Mouse (Mus musculus) heart, postnatal 10 days (tissue): ENCODE data around the gene Aatk. TPM values are rescaled to one million over a fixed set of nuclear protein-coding genes. Genes with fewer than 3 reads are reported as not detected.

Experiments used
- DNase-seq, 2 experiments: peaks; one replicate each; pipeline ENCODE4 v3.0.0; 2021
- intact Hi-C: fragments of 180-260 bp; cut with DNase I; formaldehyde crosslinking; loops from one replicate; pipeline ENCODE4 v1.15.1; 2025
- total RNA-seq, 2 experiments: library from RNA; stranded (reverse); gene quantifications; 2 replicates each; pipeline ENCODE4 v1.2.3; 2021

Aatk gene
- total RNA-seq: 1 to 10 TPM; 5.6 to 7.7 TPM

DNA sequence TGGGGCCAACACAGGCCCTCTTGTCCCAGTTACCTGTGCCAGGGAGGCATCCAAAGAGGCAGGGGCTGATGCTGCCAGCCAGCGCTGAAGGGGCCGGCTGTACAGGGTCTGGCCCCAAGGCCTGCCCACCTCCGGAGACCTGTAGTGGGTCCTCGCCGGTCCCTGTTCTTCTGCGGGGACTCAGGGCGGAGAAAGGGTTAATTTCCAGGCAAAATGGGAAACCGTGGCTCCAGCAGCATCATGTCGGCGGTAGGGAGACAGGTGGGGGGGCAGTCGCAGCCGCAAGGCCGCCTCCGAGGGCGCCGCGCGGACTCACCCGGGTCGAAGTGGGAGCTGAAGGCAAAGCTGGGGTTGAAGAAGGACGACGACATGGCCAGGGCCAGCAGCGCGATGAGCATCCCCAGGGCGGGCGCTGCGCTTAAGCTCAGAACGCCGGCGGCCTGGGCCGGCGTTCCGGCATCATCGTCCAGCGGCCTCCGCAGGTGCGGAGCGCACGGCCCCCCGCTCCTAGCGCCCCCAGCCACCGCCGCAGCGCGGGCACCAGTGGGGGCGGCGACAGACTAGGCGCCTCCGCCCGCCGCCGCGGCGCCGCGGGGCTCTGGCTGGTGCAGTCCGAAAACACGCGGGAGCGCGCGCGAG is at the start of gene Aatk:
TSS of gene Aatk (minus strand) at position 615 of the 639 bp plus-strand sequence.
- intact Hi-C loops: no loop called here
- peak in 1 of 2 experiments; percentile 40 for DNase-seq

- no peak for DNase-seq
- intact Hi-C loops: no loop called here
Observed at GRCm38 (mm10) chr11:120092817-120093591, 46.0 kb upstream of the Aatk start.

DNA sequence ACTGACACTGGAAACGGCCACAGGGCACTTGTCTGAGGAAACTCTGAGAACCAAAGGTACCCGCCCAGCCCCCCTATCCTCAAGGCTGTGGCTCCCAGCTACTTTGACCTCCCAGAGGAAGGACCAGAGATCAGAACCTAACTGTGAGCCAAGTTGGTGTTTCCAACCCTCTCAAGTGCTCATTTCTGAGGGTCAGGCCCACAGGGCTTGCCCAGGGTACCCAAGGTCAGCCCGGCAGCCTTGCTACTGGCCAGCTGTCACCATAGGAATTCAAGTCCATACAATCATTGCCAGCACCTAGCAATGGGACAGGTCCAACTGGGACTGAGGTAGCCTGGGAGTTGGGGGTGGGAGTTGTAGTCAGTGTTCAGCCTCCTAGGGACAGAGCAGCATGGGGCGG is 43.7 kb upstream of the Aatk start:
- intact Hi-C loops: no loop called here
- no peak for DNase-seq

- peak; percentile 99 for DNase-seq
- intact Hi-C loops: no loop called here
Observed at GRCm38 (mm10) chr11:120086702-120087152, 39.8 kb upstream of the Aatk start, which contains the start of gene Cep131. Gene Cep131, minus strand, starts transcription at chr11:120086827.

- intact Hi-C loops: no loop called here
- DNase-seq: peak; percentile 56 to 63
Observed at GRCm38 (mm10) chr11:120085891-120086627, 39.1 kb upstream of the Aatk start.

GRCm38 (mm10) chr11:120080282-120080681 is 33.3 kb upstream of the Aatk start:
- DNase-seq: no peak
- intact Hi-C loops: no loop called here

GRCm38 (mm10) chr11:120076191-120076590 is 29.2 kb upstream of the Aatk start:
- intact Hi-C loops: no loop called here

GRCm38 (mm10) chr11:120072986-120073647 is 26.1 kb upstream of the Aatk start:
- DNase-seq: no peak
- intact Hi-C loops: no loop called here

More at GRCm38 (mm10) chr11:120076191-120076590, 29.2 kb upstream of the Aatk start:
- DNase-seq: no peak

DNA sequence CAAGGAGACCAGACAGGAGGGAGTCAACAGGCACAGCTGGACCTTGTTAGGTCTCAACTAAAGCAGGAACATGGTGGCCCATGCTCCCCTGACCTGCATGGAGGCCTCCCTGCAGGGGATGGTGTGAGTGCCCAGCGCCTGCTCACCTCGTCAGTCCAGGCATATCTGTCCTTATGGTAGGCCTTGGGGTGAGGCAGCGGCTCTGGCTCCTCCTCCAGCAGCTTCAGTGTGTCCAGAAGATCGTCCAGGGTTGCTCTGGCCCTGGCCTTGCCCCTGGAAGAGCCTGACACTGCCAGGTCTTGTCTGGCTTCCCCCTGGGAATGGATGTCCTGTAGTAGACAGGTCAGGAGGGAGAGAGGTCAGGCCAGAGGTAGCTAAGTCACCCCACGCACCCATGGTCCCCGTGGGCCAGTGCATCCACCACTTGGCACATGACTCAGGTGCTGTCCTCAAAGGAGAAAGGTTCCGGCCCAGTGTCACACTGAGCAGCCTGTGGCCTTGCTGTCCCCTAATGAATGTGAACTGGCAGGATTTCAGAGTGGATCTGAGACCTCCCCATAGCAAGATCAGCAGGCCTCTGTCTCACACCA is 24.9 kb upstream of the Aatk start:
- no peak for DNase-seq
- intact Hi-C loops: no loop called here

DNA sequence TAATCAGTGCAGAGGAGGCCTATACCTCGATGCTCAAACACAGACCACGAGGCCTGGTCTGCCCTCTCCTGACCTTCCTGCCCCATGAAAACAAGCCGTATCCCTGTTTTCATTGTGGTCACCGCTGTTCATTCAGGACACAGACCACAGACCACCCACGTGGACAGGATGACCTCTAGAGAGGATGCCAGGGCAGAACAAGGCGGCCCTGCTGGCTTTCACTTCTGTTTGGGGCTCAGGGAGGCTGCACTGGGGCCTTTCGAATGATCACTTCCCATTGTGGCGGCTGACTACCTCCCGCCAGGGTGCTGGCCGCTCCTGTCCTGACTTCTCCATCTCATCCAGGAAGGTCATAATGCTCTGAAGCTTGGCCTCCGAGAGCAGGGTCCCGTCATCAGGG is 24.1 kb upstream of the Aatk start:
- no peak for DNase-seq
- intact Hi-C loops: no loop called here

DNA sequence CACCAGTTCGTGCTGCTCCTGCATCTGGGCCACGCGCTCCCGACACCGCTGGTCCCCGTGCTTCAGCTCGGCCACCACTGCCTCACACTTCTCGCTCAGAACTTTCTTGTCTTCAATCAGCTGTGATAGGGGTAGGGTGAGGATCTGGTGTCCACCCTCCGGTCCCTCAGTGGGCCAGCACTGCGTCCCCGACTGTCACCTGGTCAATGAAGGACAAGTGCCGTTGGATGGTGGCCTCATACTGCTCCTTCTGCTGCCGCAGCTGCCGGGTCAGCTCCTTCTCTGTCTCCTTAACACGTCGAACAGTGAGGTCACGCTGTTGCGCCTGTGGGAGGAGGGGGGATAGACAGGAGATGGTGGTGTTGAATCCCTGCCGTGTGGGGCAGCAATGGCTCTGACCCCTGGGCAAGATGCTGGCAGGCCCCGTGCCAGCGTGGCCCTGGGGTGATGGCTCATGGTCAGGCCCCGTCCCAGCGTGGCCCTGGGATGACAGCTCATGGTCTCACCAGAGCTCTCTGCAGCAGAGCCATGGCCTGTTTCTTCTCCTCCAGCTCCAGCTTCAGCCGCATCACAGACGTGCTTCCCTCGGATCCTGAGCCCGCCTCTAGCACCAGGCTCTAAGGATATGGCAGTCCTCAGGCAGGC is 23.4 kb upstream of the Aatk start:
- DNase-seq: no peak
- intact Hi-C loops: no loop called here

DNA sequence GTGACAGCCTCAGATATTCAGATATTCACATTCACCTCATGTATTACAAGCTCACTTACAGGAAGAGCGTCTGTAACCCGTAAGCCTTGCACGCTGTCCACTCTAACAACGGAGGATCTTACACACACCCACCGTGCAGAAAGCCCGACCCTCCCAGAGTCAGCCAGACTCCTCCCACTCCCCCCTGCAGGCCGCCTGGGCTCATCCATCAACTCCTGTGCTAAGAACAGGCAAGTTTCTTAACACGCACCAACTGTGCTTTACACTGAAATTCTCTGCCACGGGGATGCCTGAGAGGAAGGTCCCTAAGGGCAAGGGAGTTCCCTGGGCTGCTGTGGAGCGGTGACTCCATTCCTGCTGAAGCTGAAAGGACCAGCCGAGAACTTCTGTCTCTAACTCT is 22.3 kb upstream of the Aatk start:
- intact Hi-C loops: loop anchor here (5.0 kb wide), 1 partner anchor 57 kb away; no protein-coding TSS in a partner anchor
- DNase-seq: no peak

- DNase-seq: no peak
- intact Hi-C loops: loop anchor here (5.0 kb wide), 1 partner anchor 56 kb away; no protein-coding TSS in a partner anchor
Observed at GRCm38 (mm10) chr11:120067834-120068233, 20.9 kb upstream of the Aatk start.

GRCm38 (mm10) chr11:120065291-120065690 is 18.3 kb upstream of the Aatk start:
- intact Hi-C loops: loop anchor here (1.0 to 5.0 kb wide), 2 partner anchors 35 to 53 kb away; no protein-coding TSS in a partner anchor
- peak; percentile 52 to 77 for DNase-seq

DNA sequence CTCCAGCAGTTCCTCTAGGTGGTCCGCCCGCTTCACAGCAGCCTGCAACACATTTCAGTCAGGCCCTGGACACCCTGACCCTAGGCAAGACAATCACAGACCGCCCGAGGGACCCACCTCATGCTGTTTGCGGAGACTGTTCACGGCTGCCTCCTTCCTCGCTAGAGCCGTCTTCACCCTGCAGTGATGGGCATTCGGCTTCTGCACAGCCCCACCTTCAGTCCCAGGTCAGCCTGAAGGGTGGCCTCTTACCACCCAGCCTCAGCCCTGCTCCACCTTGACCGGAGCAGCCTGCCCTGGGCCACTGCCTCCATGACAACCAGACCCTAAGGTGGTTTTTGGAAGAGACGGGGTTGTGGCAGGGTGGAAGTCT is 17.7 kb upstream of the Aatk start:
- no peak for DNase-seq
- intact Hi-C loops: loop anchor here (1.0 to 5.0 kb wide), 2 partner anchors 34 to 52 kb away; no protein-coding TSS in a partner anchor

DNA sequence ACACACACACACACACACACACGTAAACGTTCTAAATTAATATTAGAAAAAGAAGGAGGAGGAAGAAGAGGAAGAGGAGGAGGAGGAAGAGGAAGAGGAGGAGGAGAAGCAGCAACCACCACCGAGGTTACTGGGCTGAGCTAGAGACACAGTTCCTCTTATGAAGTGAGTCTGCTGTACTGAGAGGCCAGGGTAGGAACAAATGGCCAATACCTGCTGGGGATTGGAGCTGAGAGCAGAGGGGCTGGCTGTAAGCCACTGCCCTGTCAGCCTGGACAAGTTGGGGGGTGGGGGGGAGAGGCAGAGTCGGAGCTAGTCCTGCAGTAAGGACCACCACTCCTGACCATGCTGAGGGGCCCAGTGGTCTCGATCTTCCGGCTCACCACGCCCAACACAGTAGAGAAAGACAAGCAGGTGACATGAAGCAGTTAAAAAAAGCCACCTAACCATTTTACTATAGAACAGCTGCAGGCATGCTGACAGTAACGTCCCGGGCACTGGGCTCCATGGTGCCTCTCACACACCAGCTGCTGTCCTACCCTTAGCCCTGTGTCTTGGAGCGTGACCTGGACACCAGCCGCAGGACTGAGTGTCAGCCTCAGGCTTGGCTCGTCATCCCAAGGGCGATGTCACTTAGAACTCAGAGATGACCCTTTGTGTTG is 17.2 kb upstream of the Aatk start:
- intact Hi-C loops: no loop called here
- no peak for DNase-seq

GRCm38 (mm10) chr11:120063326-120063725 is 16.4 kb upstream of the Aatk start:
- no peak for DNase-seq
- intact Hi-C loops: no loop called here

- no peak for DNase-seq
- intact Hi-C loops: no loop called here
Observed at GRCm38 (mm10) chr11:120060634-120061033, 13.7 kb upstream of the Aatk start.
